Mouse (Mus musculus) olfactory bulb, adult 2 months (tissue): ENCODE results near the gene Fam8a1.

Source experiments
- CTCF ChIP-seq: fragments of 200-500 bp; IDR thresholded peaks from 2 replicates; pipeline ENCODE4 v1.5.1; 2012; ENCODE audit warnings: low read depth, mild to moderate bottlenecking, low read length, moderate library complexity; ENCODE audit not compliant: insufficient read depth
- POLR2A ChIP-seq: fragments of 200-500 bp; IDR thresholded peaks from 2 replicates; pipeline ENCODE4 v1.6.1; 2012; ENCODE audit warnings: mild to moderate bottlenecking, low read depth, low read length, moderate library complexity; ENCODE audit not compliant: insufficient read depth

GRCm38 (mm10) chr13:46627841-46628240 lies 41.5 kb upstream of the Fam8a1 start:
- TF ChIP-seq POLR2A: no peak
- no peak for TF ChIP-seq CTCF
